Mouse (Mus musculus): ENCODE measurements around the gene Mast4. TPM values are rescaled to one million over a fixed set of nuclear protein-coding genes. Genes with fewer than 3 reads are reported as not detected.

Mast4 gene
- polyA plus RNA-seq, 1 experiment from 2014 or later, result 18.8 TPM

DNA sequence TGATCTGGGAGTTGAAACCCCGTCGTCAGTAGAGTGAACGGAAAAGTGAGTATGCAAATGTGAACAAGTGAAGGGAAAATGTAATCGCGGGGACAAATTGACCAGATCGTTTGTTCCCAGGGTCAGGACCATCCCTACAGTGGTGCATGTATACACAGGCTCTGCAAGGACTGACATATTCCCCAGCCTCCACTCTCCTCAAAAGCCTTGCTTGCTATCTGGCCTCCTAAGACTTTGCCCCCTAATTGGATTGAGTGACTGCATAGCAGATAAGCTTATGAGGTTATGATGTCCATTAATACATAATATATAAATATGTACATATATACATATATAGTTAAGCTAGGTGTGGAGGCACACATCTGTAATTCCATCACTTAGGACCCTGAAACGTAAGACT lies 388.8 kb downstream of the Mast4 start:
- no peak overlapping the region for H3K9ac ChIP-seq
- no peak overlapping the region for H3K4me3 ChIP-seq
- 0 out of 2 replicates have a peak, but pooled peaks cover 8% of the 10 kb centered on the region for H3K4me1 ChIP-seq
- no peak overlapping the region for H3K27ac ChIP-seq
- H3K36me3 ChIP-seq, result no peaks in the 10 kb centered on the region
- WGBS, result 90% methylated on average over 7 of the region's 7 CpGs
- H3K9me3 ChIP-seq, result no peaks in the 10 kb centered on the region
- ATAC-seq (ENCODE audit: low FRiP score, low read depth), result no peak
- H3K27me3 ChIP-seq (replicated peaks), result no peaks in the 10 kb centered on the region
- H3K4me2 ChIP-seq (replicated peaks), result no peak overlapping the region

DNA sequence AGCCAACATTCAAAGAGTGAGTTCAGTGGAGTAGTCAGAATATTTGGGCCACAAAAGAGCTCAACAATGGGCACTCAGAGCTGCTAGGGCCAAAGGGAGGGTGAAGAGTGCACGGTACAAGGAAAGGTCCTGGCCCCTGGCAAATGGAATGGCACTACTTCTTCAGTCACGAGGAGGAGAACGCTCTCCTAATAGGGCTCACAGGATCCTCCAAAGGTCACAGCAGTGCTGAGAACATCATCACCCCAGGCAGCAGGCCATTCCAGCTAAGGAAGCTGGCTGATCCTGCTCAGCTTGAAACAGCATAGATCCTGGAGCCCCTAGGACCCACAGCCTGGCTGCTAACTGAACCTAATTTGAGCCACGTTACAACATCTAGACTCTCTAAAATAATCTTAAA lies 389.8 kb downstream of the Mast4 start:
- Histone ChIP-seq H3K27ac (no peak overlapping the region), H3K27me3 (replicated peaks) (no peaks in the 10 kb centered on the region), H3K36me3 (no peaks in the 10 kb centered on the region), H3K4me3 (no peak overlapping the region), H3K4me1 (0 out of 2 replicates have a peak, but pooled peaks cover 8% of the 10 kb centered on the region), H3K9ac (no peak overlapping the region), H3K4me2 (replicated peaks) (no peak overlapping the region), H3K9me3 (no peaks in the 10 kb centered on the region)
- ATAC-seq (ENCODE audit: low FRiP score, low read depth), result no peak
- 74% methylated on average over 4 of the region's 4 CpGs for WGBS

DNA sequence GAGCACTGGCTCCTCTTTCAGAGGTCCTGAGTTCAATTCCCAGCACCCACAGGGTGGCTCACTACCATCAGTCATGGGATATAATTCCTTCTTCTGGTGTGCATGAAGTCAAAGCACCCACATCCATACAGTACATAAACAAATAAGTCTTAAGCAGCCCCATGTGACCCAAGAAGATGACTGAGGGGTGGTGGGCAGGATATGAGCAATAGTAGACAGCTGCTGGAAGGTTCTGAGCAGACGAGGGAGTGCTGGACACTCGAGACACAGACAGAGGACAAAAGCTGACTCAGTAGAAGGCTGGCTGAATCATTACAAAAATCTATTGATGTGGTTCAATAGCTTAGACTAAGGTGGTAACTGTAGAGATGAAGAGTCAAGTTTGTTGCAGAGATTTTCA lies 391.7 kb downstream of the Mast4 start:
- Histone ChIP-seq H3K9ac (no peak overlapping the region), H3K4me3 (no peak overlapping the region), H3K36me3 (no peaks in the 10 kb centered on the region), H3K27me3 (replicated peaks) (no peaks in the 10 kb centered on the region), H3K4me1 (0 out of 2 replicates have a peak, but pooled peaks cover 8% of the 10 kb centered on the region), H3K27ac (no peak overlapping the region), H3K4me2 (replicated peaks) (no peak overlapping the region), H3K9me3 (no peaks in the 10 kb centered on the region)
- no peak for ATAC-seq (ENCODE audit: low FRiP score, low read depth)
- WGBS, result 86% methylated on average over 2 of the region's 2 CpGs

DNA sequence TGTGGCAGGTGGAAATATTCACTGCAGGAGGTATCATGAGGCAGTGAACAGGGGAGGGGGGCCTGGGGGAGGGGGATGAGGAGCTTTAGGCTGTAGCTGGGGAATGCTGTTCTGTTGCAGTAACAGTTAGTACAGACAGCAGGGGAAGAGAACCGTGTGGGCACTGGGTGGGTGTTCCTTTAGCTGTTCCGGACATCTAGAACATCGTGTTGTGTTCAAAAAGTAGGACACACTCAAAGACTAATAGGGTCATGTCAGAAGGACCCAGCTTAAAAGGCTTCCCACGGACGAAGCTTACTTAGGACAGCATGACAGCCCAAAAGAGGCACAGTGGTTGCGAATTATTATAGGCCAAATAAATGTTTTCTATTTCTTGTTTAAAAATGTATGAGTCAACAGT lies 393.8 kb downstream of the Mast4 start:
- Histone ChIP-seq H3K4me2 (replicated peaks) (no peak overlapping the region), H3K27me3 (replicated peaks) (no peaks in the 10 kb centered on the region), H3K9me3 (no peaks in the 10 kb centered on the region), H3K4me1 (no peaks in the 10 kb centered on the region), H3K27ac (no peak overlapping the region), H3K4me3 (no peak overlapping the region), H3K9ac (no peak overlapping the region), H3K36me3 (no peaks in the 10 kb centered on the region)
- WGBS, result 88% methylated on average over 6 of the region's 6 CpGs
- ATAC-seq (ENCODE audit: low FRiP score, low read depth), result no peak

DNA sequence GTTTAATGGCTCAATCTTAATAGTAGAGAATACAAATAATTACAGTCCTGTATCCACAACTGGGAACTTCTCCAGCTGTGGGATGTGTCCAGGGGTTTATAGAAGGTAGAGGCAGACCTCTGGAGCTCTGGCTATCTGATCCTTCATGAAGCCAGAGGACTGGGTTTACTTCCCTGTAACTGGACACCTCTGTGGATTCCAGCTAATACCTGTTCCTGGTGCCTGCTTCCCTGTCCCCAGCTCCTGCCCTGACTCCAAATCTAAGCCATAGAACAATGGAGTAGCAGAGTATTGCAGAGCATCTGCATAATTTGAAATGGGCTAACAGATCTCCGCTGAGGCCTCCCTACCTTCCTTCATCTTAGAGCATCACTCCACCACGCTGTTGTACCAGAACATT lies 398.1 kb downstream of the Mast4 start:
- Histone ChIP-seq H3K27me3 (replicated peaks) (no peaks in the 10 kb centered on the region), H3K9me3 (no peaks in the 10 kb centered on the region), H3K4me3 (no peak overlapping the region), H3K4me1 (no peaks in the 10 kb centered on the region), H3K9ac (no peak overlapping the region), H3K27ac (no peak overlapping the region), H3K4me2 (replicated peaks) (no peak overlapping the region), H3K36me3 (no peaks in the 10 kb centered on the region)
- 91% methylated on average over 2 of the region's 2 CpGs for WGBS
- no peak for ATAC-seq (ENCODE audit: low FRiP score, low read depth)

DNA sequence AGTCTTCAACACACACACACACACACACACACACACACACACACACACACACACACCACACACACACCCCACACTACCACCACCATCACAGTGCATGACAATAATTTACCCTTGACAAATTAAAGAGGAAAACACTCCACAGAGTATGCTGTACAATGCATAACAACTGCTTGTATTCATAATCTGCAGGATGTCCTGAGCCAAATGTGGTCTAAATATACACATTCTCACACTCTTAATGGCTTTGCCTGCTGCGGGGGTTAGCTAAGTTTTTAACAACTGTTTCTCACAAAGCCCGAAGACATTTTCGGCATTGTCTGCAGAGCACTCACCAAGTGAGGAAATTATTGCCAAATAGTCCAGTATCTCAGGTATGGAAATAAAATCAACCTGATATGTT lies 398.5 kb downstream of the Mast4 start:
- Histone ChIP-seq H3K9ac (no peak overlapping the region), H3K4me3 (no peak overlapping the region), H3K27me3 (replicated peaks) (no peaks in the 10 kb centered on the region), H3K9me3 (no peaks in the 10 kb centered on the region), H3K27ac (no peak overlapping the region), H3K36me3 (no peaks in the 10 kb centered on the region), H3K4me2 (replicated peaks) (no peak overlapping the region), H3K4me1 (no peaks in the 10 kb centered on the region)
- WGBS, result 87% methylated on average over 3 of the region's 3 CpGs
- no peak for ATAC-seq (ENCODE audit: low FRiP score, low read depth)

DNA sequence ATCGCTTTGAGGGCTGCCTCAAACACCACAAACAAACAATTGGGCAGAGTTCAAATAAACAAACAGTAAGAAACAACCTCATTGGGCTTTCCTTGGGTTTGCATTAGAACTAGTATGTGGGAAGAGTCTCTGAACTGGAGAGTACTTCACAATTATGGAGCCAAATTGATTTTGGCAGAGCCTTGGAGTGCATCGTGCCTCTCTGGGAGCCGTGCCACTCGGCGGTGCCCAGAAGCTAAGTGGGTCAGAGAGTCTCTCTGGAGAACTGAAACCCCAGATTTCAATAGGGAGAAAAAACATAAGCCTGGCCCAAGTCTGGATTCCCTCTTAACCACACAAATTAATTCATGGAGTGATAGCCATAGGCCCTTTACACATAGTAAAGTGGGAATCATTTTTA lies 400.6 kb downstream of the Mast4 start:
- Histone ChIP-seq H3K9me3 (no peaks in the 10 kb centered on the region), H3K4me2 (replicated peaks) (no peak overlapping the region), H3K27me3 (replicated peaks) (no peaks in the 10 kb centered on the region), H3K9ac (no peak overlapping the region), H3K4me3 (no peak overlapping the region), H3K36me3 (no peaks in the 10 kb centered on the region), H3K4me1 (no peaks in the 10 kb centered on the region), H3K27ac (no peak overlapping the region)
- ATAC-seq (ENCODE audit: low FRiP score, low read depth), result no peak
- 96% methylated on average over 5 of the region's 5 CpGs for WGBS

DNA sequence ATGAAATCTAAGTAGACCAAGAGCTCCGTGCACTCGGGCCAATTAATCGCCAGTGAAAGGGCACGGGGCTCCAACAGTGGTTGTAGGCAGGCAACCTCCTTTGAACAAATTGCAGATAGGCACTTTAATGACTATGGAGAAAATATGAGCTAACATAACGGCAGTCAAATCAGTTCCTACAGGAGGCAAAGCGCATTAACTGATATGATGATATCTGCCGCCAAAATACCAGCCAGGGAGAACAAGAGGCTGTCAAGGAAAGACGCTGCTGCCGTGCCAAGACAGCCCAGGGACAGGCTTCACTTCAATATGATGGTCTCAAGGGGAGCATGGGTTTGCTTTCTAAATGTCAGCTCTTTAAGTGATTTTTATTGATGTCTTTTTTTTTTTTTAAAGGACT lies 401.9 kb downstream of the Mast4 start:
- ATAC-seq (ENCODE audit: low FRiP score, low read depth), result no peak
- no peak overlapping the region for H3K9ac ChIP-seq

DNA sequence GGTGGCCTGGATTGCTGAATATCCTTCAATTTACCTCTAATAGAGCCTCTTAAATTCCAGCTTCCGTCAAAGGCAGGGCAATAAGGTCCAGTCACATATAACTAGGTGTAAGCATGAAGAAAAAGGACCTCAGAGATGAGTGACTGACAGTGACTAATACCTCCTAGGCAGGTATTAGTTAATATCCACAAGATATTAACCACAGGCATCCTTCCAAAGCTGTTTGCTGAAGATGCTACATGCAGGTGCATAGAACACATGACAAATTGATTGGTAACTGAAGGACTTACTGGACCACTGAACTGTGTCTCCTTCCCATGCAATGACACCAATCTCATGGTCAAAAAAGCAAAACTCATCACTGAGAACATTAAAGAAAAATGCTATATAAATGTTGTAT lies 402.3 kb downstream of the Mast4 start:
- no peaks in the 10 kb centered on the region for H3K27me3 ChIP-seq (replicated peaks)
- no peak overlapping the region for H3K9ac ChIP-seq
- no peak overlapping the region for H3K27ac ChIP-seq
- WGBS, result 86% methylated on average over 1 of the region's 1 CpGs
- ATAC-seq (ENCODE audit: low FRiP score, low read depth), result no peak
- H3K4me3 ChIP-seq, result no peak overlapping the region
- no peaks in the 10 kb centered on the region for H3K36me3 ChIP-seq
- no peak overlapping the region for H3K4me2 ChIP-seq (replicated peaks)
- H3K9me3 ChIP-seq, result no peaks in the 10 kb centered on the region
- H3K4me1 ChIP-seq, result no peaks in the 10 kb centered on the region

More for the DNA sequence above, 401.9 kb downstream of the Mast4 start:
- Histone ChIP-seq H3K27me3 (replicated peaks) (no peaks in the 10 kb centered on the region), H3K36me3 (no peaks in the 10 kb centered on the region), H3K4me2 (replicated peaks) (no peak overlapping the region), H3K4me3 (no peak overlapping the region), H3K9me3 (no peaks in the 10 kb centered on the region), H3K4me1 (no peaks in the 10 kb centered on the region), H3K27ac (no peak overlapping the region)
- 85% methylated on average over 9 of the region's 9 CpGs for WGBS

DNA sequence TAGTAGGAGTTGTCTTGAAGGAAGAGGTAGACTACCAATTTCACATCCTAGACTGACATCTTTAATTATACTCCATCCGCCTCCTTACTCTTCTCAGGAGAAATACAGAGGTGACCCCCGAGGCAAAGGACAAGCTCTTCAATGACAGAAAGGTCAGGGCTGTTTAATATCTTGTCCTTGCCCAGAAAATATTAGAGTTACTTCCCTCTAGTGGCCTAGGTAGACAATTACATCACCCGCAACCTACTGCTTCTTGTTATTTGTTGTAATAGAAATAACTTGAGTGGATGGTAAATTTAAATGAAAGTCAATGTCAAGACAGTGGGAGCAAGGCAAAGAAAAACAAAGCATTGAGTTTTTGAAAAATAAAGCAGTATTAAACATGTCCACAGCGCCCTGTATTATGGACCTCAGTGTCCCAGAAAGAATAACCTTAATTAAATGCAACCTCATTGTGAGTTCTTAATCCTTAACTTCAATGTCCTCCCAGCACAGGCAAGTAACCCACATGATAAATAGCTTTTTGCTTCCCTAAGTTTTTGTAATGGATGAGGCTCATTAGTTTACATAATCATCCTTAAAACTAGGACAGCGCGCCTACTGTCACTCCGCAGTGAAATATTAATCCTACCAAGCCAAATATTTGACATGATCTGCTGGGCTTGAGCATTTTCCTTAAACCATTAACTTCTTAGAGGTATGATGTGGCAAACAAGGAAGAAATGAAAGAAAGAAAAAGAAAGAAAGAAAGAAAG lies 408.3 kb downstream of the Mast4 start:
- WGBS, result 87% methylated on average over 7 of the region's 7 CpGs
- Histone ChIP-seq H3K9me3 (no peaks in the 10 kb centered on the region), H3K4me1 (no peaks in the 10 kb centered on the region), H3K36me3 (no peaks in the 10 kb centered on the region), H3K4me3 (no peak overlapping the region), H3K4me2 (replicated peaks) (no peak overlapping the region), H3K27me3 (replicated peaks) (no peaks in the 10 kb centered on the region), H3K9ac (no peak overlapping the region), H3K27ac (no peak overlapping the region)
- no peak for ATAC-seq (ENCODE audit: low FRiP score, low read depth)

DNA sequence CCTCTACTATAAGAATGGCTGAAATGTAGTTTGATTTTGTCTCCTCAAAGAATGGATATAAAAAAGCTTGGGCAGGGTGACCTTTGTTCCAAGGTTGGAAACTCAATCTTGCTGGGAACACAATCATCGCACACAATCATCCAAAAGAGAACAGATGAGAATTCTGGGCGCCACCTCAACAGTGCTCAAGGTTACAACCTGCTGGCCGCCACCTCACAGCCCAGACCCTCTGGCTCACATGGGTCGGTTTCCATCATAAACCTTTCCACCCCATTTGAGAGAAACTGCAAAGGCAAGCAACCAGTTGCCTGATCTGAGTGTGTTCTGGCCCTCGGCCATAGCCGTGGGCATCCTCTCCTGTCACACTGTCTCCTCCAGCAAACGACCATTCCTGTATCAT lies 414.6 kb downstream of the Mast4 start:
- no peaks in the 10 kb centered on the region for H3K4me1 ChIP-seq
- no peak overlapping the region for H3K9ac ChIP-seq
- H3K27me3 ChIP-seq (replicated peaks), result no peaks in the 10 kb centered on the region
- H3K36me3 ChIP-seq, result no peaks in the 10 kb centered on the region
- no peak overlapping the region for H3K4me3 ChIP-seq
- no peaks in the 10 kb centered on the region for H3K9me3 ChIP-seq
- 86% methylated on average over 7 of the region's 7 CpGs for WGBS
- ATAC-seq (ENCODE audit: low FRiP score, low read depth), result no peak
- H3K4me2 ChIP-seq (replicated peaks), result no peak overlapping the region
- H3K27ac ChIP-seq, result no peak overlapping the region

DNA sequence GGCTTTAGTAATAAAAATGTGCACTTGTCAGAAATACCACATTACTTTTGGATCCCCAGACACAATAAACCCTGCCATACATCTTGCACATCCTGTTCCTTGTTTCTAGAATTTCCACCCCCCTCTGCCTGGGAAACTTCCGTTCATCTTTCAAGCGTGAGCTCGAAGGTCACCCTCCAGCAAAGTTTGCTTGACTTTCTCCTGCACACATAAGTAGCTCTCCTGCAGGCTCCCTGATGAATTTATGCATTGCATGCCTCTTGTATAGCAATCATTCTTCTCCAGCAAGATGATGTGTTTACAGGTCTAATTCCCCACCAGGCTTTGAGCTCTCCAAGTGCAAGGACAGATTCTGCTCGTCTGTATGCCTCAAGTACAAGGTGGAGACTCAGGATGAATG lies 415.7 kb downstream of the Mast4 start:
- 55% methylated on average over 4 of the region's 4 CpGs for whole genome bisulfite sequencing
- no peaks in the 10 kb centered on the region for H3K9me3 ChIP-seq
- H3K9ac ChIP-seq, result no peak overlapping the region
- no peaks in the 10 kb centered on the region for H3K36me3 ChIP-seq
- ATAC-seq (ENCODE audit: low FRiP score, low read depth), result no peak
- H3K4me3 ChIP-seq, result no peak overlapping the region
- H3K4me2 ChIP-seq (replicated peaks), result no peak overlapping the region
- no peaks in the 10 kb centered on the region for H3K27me3 ChIP-seq (replicated peaks)
- H3K4me1 ChIP-seq, result no peaks in the 10 kb centered on the region
- no peak overlapping the region for H3K27ac ChIP-seq

DNA sequence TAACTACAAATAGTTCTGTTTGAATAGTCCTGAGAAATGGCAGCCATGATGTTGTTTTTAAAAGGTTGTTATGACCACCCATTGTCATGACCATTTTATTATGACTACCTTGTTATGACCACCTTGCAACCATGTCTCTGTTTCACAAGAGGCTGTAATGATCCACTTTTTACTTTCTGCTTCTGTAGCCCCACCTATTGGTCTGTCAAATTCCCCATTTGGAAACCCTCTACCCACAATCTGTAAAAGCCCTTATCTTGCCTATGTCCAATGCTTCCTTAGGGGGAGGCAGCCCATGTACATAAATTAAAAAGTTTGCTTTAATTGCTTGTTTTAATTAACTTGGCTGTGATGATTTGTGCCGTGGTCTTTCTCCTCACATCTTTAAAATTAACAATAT lies 419.0 kb downstream of the Mast4 start:
- no peak overlapping the region for H3K4me3 ChIP-seq
- no peaks in the 10 kb centered on the region for H3K4me1 ChIP-seq
- WGBS, result 77% methylated on average over 1 of the region's 1 CpGs
- H3K9me3 ChIP-seq, result no peaks in the 10 kb centered on the region
- H3K27ac ChIP-seq, result no peak overlapping the region
- no peaks in the 10 kb centered on the region for H3K27me3 ChIP-seq (replicated peaks)
- H3K9ac ChIP-seq, result no peak overlapping the region
- ATAC-seq (ENCODE audit: low FRiP score, low read depth), result no peak
- H3K4me2 ChIP-seq (replicated peaks), result no peak overlapping the region
- H3K36me3 ChIP-seq, result no peaks in the 10 kb centered on the region
